Mouse (Mus musculus): ENCODE measurements at regions not wholly inside any gene's neighbourhood (a gene's known extent, or its start where the extent isn't known, plus 50 kb on each side); places are given as distances from the start of the nearest gene placed in this dataset.

GRCm38 (mm10) chr6:16551945-16552673 is 346.1 kb downstream of the Tfec start:
- DNase-seq = no peak

- DNase-seq = no peak
Observed at GRCm38 (mm10) chr6:16551131-16551530, 347.1 kb downstream of the Tfec start.

GRCm38 (mm10) chr6:16550445-16550844 is 347.8 kb downstream of the Tfec start:
- peak; percentile 25 for DNase-seq

GRCm38 (mm10) chr6:16514054-16514453 is 384.2 kb downstream of the Tfec start:
- no peak for DNase-seq

- DNase-seq = no peak
Observed at GRCm38 (mm10) chr6:16513541-16513940, 384.7 kb downstream of the Tfec start.

- peak; percentile 37 for DNase-seq
Observed at GRCm38 (mm10) chr6:16503836-16504235, 394.4 kb downstream of the Tfec start.

GRCm38 (mm10) chr6:16487015-16487630 is 411.1 kb downstream of the Tfec start:
- no peak for DNase-seq

- no peak for DNase-seq
Observed at GRCm38 (mm10) chr6:16483295-16483694, 414.9 kb downstream of the Tfec start.

- DNase-seq = no peak
Observed at GRCm38 (mm10) chr6:16468693-16469375, 429.4 kb downstream of the Tfec start.

- no peak for DNase-seq
Observed at GRCm38 (mm10) chr6:16458279-16458678, 440.0 kb downstream of the Tfec start.
